Mouse (Mus musculus) testis, postnatal 10 days (tissue): ENCODE data around the gene Ttc30a1.

Source experiments
- DNase-seq: peaks from one replicate; pipeline ENCODE4 v3.0.0; 2021; ENCODE audit warnings: low spot score

Gene Ttc30a1

GRCm38 (mm10) chr2:75981440-75982081 is at the start of gene Ttc30a1:
Gene Ttc30a1, minus strand, starts transcription at chr2:75981967.
- DNase-seq, result peak; percentile 78

GRCm38 (mm10) chr2:76030080-76030479 is 48.3 kb upstream of the Ttc30a1 start:
- DNase-seq, result no peak

GRCm38 (mm10) chr2:76029081-76029901 is 47.5 kb upstream of the Ttc30a1 start:
- DNase-seq, result peak; percentile 60

- no peak for DNase-seq
These were observed 35.1 kb upstream of the Ttc30a1 start for GRCm38 (mm10) chr2:76016890-76017289.

- no peak for DNase-seq
These were observed 34.4 kb upstream of the Ttc30a1 start for GRCm38 (mm10) chr2:76016136-76016535.

GRCm38 (mm10) chr2:76015460-76015859 is 33.7 kb upstream of the Ttc30a1 start:
- DNase-seq, result no peak

- no peak for DNase-seq
These were observed 32.9 kb upstream of the Ttc30a1 start for GRCm38 (mm10) chr2:76014659-76015058.

GRCm38 (mm10) chr2:76006194-76006593 is 24.4 kb upstream of the Ttc30a1 start:
- DNase-seq, result no peak

GRCm38 (mm10) chr2:76002899-76003298 is 21.1 kb upstream of the Ttc30a1 start:
- DNase-seq, result no peak

GRCm38 (mm10) chr2:76001392-76001791 is 19.6 kb upstream of the Ttc30a1 start:
- peak; percentile 81 for DNase-seq

- DNase-seq, result no peak
These were observed 17.9 kb upstream of the Ttc30a1 start for GRCm38 (mm10) chr2:75999636-76000035.

- no peak for DNase-seq
These were observed 16.9 kb upstream of the Ttc30a1 start for GRCm38 (mm10) chr2:75998692-75999091.

GRCm38 (mm10) chr2:75997726-75998125 is 16.0 kb upstream of the Ttc30a1 start:
- no peak for DNase-seq

GRCm38 (mm10) chr2:75994841-75995240 is 13.1 kb upstream of the Ttc30a1 start:
- DNase-seq, result no peak

- DNase-seq, result no peak
These were observed 9.9 kb upstream of the Ttc30a1 start for GRCm38 (mm10) chr2:75991581-75992205.

- DNase-seq, result peak; percentile 88
These were observed 9.2 kb upstream of the Ttc30a1 start for GRCm38 (mm10) chr2:75990885-75991539.

- no peak for DNase-seq
These were observed 7.9 kb upstream of the Ttc30a1 start for GRCm38 (mm10) chr2:75989694-75990093.

- DNase-seq, result no peak
These were observed 7.1 kb upstream of the Ttc30a1 start for GRCm38 (mm10) chr2:75988779-75989363.

- no peak for DNase-seq
These were observed 6.6 kb upstream of the Ttc30a1 start for GRCm38 (mm10) chr2:75988378-75988777.

- DNase-seq, result no peak
These were observed 6.0 kb upstream of the Ttc30a1 start for GRCm38 (mm10) chr2:75987739-75988138.

- peak; percentile 52 for DNase-seq
These were observed 3.4 kb upstream of the Ttc30a1 start for GRCm38 (mm10) chr2:75985124-75985523.

GRCm38 (mm10) chr2:75983847-75984246 is 2.1 kb upstream of the Ttc30a1 start:
- DNase-seq, result no peak
